Mouse (Mus musculus): ENCODE measurements around the gene Parvg.
"Not testable (repeated sequence)": the region's sequence is repeated elsewhere in the genome, so short reads cannot be mapped to it uniquely, and the experiment has no call there.

The Parvg gene

GRCm38 (mm10) chr15:84323966-84324869 is at the start of gene Parvg:
Gene Parvg (plus strand): TSS chr15:84324026.
- no peak for DNase-seq (ENCODE audit: low spot score in 2 of 2)

- DNase-seq (ENCODE audit: low spot score in 2 of 2) = no peak
These were observed 47.8 kb upstream of the Parvg start for GRCm38 (mm10) chr15:84276066-84276465.

GRCm38 (mm10) chr15:84278091-84278490 is 45.7 kb upstream of the Parvg start:
- no peak for DNase-seq (ENCODE audit: low spot score in 2 of 2)

GRCm38 (mm10) chr15:84278656-84279055 is 45.2 kb upstream of the Parvg start:
- no peak for DNase-seq (ENCODE audit: low spot score in 2 of 2)

- no peak for DNase-seq (ENCODE audit: low spot score in 2 of 2)
These were observed 43.5 kb upstream of the Parvg start for GRCm38 (mm10) chr15:84280309-84280708.

GRCm38 (mm10) chr15:84280712-84281347 is 43.0 kb upstream of the Parvg start:
- peak; percentile 47 to 76 for DNase-seq (ENCODE audit: low spot score in 2 of 2)

GRCm38 (mm10) chr15:84282206-84283085 is 41.4 kb upstream of the Parvg start:
- DNase-seq (ENCODE audit: low spot score in 2 of 2) = no peak

GRCm38 (mm10) chr15:84284059-84284458 is 39.8 kb upstream of the Parvg start:
- DNase-seq (ENCODE audit: low spot score in 2 of 2) = no peak

GRCm38 (mm10) chr15:84285453-84285852 is 38.4 kb upstream of the Parvg start:
- DNase-seq (ENCODE audit: low spot score in 2 of 2) = no peak

GRCm38 (mm10) chr15:84288953-84289352 is 34.9 kb upstream of the Parvg start:
- not testable (repeated sequence) for DNase-seq (ENCODE audit: low spot score in 2 of 2)

- no peak for DNase-seq (ENCODE audit: low spot score in 2 of 2)
These were observed 32.7 kb upstream of the Parvg start for GRCm38 (mm10) chr15:84291097-84291496.

- no peak for DNase-seq (ENCODE audit: low spot score in 2 of 2)
These were observed 30.2 kb upstream of the Parvg start for GRCm38 (mm10) chr15:84293590-84293989.

- no peak for DNase-seq (ENCODE audit: low spot score in 2 of 2)
These were observed 29.4 kb upstream of the Parvg start for GRCm38 (mm10) chr15:84294391-84294790.

GRCm38 (mm10) chr15:84295225-84295624 is 28.6 kb upstream of the Parvg start:
- DNase-seq (ENCODE audit: low spot score in 2 of 2) = no peak

- DNase-seq (ENCODE audit: low spot score in 2 of 2) = no peak
These were observed 26.4 kb upstream of the Parvg start for GRCm38 (mm10) chr15:84297454-84297853.

- no peak for DNase-seq (ENCODE audit: low spot score in 2 of 2)
These were observed 24.9 kb upstream of the Parvg start for GRCm38 (mm10) chr15:84298804-84299370.

GRCm38 (mm10) chr15:84299662-84300333 is 24.0 kb upstream of the Parvg start:
- DNase-seq (ENCODE audit: low spot score in 2 of 2) = no peak

GRCm38 (mm10) chr15:84300591-84300990 is 23.2 kb upstream of the Parvg start:
- DNase-seq (ENCODE audit: low spot score in 2 of 2) = no peak

GRCm38 (mm10) chr15:84301026-84301425 is 22.8 kb upstream of the Parvg start:
- peak in 1 of 2 experiments; percentile 24 for DNase-seq (ENCODE audit: low spot score in 2 of 2)

GRCm38 (mm10) chr15:84301641-84302420 is 22.0 kb upstream of the Parvg start:
- DNase-seq (ENCODE audit: low spot score in 2 of 2) = no peak

Data from urinary bladder, adult 18-20 months (tissue).